Mouse (Mus musculus): Measurements from ENCODE around the gene Svopl. TPM values are rescaled to one million over a fixed set of nuclear protein-coding genes. Genes with fewer than 3 reads are reported as not detected.

Svopl gene
- polyA plus RNA-seq, 1 experiment from 2014 or later: 0.66 TPM

DNA sequence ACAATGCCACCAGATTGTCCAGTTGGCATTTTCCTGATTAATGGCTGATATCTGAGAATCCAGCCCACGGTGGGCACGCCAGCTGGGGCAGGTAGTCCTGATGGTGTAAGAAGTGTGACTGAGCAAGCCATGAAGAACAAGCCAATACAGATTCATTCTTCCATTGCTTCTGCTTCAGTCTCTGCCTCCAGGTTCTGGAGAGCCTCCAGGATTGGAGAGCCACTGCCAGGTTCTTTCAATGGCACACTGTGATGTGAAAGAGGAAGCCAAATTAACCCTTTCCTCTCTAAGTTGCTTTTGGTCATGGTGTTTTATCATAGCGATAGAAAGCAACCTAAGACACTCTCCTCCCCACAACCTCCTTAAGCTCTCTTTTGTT, 18.3 kb upstream of the Svopl start:
- H3K27ac ChIP-seq: no peak overlapping the region
- no peak for ATAC-seq (ENCODE audit: low FRiP score, low read depth)
- H3K4me3 ChIP-seq: no peak overlapping the region
- no peak overlapping the region for H3K9ac ChIP-seq
- WGBS: 79% methylated on average over 3 of the region's 3 CpGs
- no peak overlapping the region for H3K4me2 ChIP-seq (replicated peaks)
- H3K4me1 ChIP-seq: no peaks in the 10 kb centered on the region
- no peaks in the 10 kb centered on the region for H3K27me3 ChIP-seq (replicated peaks)
- H3K36me3 ChIP-seq: no peaks in the 10 kb centered on the region
- 0 out of 2 replicates have a peak, but pooled peaks cover 7% of the 10 kb centered on the region for H3K9me3 ChIP-seq

DNA sequence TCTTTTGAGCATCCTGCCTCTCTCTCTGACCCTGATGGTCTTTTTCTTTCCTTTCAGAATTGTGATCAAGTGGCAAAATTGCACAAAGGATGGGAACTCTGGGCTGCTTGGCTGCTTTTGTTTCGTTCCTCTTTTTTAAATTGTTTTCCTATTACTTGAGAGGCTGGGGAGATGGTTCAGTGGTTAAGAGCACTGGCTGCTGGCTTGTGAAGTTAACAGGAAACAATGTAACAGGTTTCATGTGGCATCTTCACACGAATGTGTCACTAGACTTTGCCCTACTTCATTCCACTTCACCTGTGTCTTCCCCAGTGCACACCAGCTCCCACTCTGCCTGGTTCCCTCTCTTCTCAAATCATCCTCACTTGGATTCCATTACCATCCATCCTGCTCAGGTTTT, 17.8 kb upstream of the Svopl start:
- no peaks in the 10 kb centered on the region for H3K27me3 ChIP-seq (replicated peaks)
- H3K9ac ChIP-seq: no peak overlapping the region
- 81% methylated on average over 2 of the region's 2 CpGs for WGBS
- no peaks in the 10 kb centered on the region for H3K4me1 ChIP-seq
- H3K4me3 ChIP-seq: no peak overlapping the region
- H3K36me3 ChIP-seq: no peaks in the 10 kb centered on the region
- no peak overlapping the region for H3K4me2 ChIP-seq (replicated peaks)
- H3K9me3 ChIP-seq: 0 out of 2 replicates have a peak, but pooled peaks cover 7% of the 10 kb centered on the region
- ATAC-seq (ENCODE audit: low FRiP score, low read depth): no peak
- no peak overlapping the region for H3K27ac ChIP-seq

DNA sequence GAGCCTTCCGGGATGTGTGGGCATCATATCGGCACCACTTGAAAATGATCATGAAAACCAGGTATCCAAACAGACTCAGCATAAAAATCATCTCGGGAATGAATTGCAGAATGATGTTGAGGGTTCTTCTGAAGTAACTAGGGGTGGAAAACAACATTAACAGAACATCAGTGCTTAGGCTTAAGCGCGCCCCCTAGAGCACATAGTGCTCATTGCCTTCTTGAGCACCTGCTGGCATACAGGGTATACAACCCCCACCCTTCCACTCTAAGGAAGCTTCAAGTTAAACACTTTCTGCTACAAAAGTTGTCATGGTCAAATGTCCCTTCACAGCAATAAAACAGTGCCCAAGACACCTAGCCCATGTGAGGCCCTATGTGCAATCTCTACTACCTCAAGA, 12.0 kb upstream of the Svopl start:
- Histone ChIP-seq H3K27me3 (replicated peaks) (no peaks in the 10 kb centered on the region), H3K36me3 (no peaks in the 10 kb centered on the region), H3K4me2 (replicated peaks) (no peak overlapping the region), H3K27ac (no peak overlapping the region), H3K4me1 (no peaks in the 10 kb centered on the region), H3K9ac (no peak overlapping the region), H3K9me3 (0 out of 2 replicates have a peak, but pooled peaks cover 7% of the 10 kb centered on the region), H3K4me3 (no peak overlapping the region)
- WGBS: 63% methylated on average over 5 of the region's 5 CpGs
- no peak for ATAC-seq (ENCODE audit: low FRiP score, low read depth)

DNA sequence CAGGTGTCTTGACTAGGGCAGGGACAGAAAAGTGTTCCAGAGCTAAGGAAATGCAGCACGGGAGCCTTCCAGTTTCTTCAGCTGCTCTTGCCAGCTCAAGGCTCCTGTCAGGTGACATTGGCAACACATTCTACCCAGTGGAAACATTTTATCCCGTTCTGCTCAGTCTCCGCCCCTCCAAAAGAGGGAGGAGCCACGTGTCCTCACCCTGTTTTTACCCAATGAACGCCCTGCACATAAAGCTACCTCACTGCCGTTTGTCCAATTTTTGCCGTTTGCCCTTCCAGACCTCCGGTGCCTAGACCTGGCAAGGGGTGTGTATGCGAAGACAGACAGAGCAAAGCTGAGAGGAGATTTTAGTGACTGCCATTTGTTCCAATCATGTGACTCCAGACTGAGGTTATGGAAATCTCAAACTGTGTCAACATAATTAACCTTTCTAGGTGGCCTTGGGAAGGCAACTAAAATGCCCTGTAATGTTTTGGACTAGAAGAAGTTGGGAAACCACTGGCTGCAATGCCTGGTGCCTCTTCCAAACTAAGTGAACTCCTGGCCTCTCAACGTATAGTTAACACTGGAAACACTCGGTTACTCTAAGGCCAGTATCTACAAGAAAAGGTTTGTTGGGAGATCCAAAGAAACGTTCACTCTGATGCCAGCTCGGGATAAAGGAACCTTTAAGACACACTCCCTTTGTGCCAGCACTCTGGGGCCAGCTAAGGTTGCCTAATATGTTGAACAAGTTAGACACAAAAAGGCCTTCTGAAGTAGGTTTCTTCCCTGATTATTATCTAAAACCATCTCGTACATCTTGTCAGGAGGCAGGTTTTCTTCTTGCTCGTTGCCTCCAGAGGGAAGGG, 8.9 kb upstream of the Svopl start:
- Histone ChIP-seq H3K9ac (no peak overlapping the region), H3K4me3 (no peak overlapping the region), H3K27me3 (replicated peaks) (no peaks in the 10 kb centered on the region), H3K27ac (no peak overlapping the region), H3K4me1 (no peaks in the 10 kb centered on the region), H3K36me3 (no peaks in the 10 kb centered on the region), H3K4me2 (replicated peaks) (no peak overlapping the region), H3K9me3 (no peaks in the 10 kb centered on the region)
- no peak for ATAC-seq (ENCODE audit: low FRiP score, low read depth)
- WGBS: 85% methylated on average over 15 of the region's 15 CpGs

DNA sequence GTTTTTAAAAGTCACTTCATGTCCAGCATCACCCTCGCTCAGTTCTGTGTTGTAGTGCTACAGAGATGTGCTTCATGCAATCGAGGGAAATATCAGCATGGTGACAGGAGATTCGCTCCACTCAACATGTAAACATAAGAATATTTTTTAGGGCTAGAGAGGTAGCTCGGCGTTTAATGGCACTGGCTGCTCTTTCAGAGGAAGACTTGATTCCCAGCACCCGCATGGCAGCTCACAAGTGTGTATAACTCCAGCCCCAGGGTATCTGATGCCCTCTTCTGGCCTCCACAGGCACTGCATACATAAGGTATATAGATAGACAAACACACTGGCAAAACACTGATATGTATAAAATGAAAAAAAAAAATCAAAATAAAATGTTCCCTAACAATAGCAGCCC, 2.8 kb upstream of the Svopl start:
- no peaks in the 10 kb centered on the region for H3K36me3 ChIP-seq
- no peak overlapping the region for H3K4me3 ChIP-seq
- WGBS: 93% methylated on average over 6 of the region's 6 CpGs
- H3K27me3 ChIP-seq (replicated peaks): no peaks in the 10 kb centered on the region
- no peak overlapping the region for H3K4me2 ChIP-seq (replicated peaks)
- no peak overlapping the region for H3K9ac ChIP-seq
- no peak for ATAC-seq (ENCODE audit: low FRiP score, low read depth)
- no peaks in the 10 kb centered on the region for H3K4me1 ChIP-seq
- H3K9me3 ChIP-seq: no peaks in the 10 kb centered on the region
- H3K27ac ChIP-seq: no peak overlapping the region

DNA sequence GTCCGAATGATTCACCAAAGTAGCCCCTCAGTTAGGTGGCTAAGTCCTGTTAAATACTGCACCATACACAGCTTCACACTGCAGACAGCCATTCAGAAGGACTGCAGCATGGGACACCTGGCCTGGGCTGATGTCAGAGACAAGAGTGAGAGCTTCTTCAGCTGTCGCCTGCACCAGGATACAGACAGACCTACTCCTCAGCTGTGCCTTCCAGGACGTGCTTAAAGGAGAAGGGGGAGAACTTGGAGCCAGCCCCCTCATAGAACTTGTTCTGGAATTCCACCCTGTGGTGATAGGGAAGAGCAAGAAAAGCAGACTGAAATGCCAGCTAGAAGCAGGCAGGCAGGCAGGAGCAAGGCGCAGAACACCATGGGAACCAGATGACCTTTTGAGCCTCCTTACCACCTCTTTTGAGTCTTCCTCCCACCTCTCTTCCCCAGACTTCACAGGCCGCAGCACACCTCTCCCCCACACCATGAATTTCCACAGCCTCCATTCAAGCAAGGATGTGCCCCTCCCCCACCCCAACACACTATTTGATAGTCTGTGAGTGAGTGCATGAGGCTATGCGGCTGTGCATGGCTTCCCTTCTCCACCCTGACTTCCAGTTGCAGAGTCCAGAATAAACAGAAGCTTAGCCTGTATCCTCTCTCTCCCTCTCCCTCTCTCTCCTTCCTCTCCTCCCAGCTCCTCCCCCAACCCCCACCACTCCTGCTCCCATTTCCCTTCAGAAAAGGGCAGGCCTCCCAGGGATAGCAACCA, 2.2 kb upstream of the Svopl start:
- Histone ChIP-seq H3K4me3 (no peak overlapping the region), H3K27ac (no peak overlapping the region), H3K36me3 (no peaks in the 10 kb centered on the region), H3K4me1 (no peaks in the 10 kb centered on the region), H3K4me2 (replicated peaks) (no peak overlapping the region), H3K9ac (no peak overlapping the region), H3K27me3 (replicated peaks) (no peaks in the 10 kb centered on the region), H3K9me3 (no peaks in the 10 kb centered on the region)
- no peak for ATAC-seq (ENCODE audit: low FRiP score, low read depth)
- 70% methylated on average over 6 of the region's 6 CpGs for WGBS

DNA sequence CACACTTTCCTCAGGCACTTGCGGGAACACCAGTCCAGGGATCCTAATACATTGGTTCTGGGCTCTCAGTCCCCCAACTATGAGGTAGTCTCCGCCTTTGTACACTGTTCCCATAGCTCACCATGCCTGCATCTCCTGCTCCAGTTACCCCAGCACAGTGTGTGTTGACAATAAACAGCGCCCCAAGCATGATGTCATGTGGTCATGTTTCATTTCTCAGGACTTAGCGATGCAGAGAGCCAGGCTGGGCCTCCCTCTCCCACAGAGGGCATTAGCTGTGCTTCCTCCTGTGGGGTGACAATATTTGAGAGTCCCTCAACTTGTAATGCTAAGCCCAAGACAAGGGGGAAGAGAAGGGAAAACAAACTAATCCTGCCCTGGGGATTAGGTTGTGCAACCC, 1.2 kb upstream of the Svopl start:
- H3K36me3 ChIP-seq: no peaks in the 10 kb centered on the region
- H3K4me1 ChIP-seq: no peaks in the 10 kb centered on the region
- no peak for ATAC-seq (ENCODE audit: low FRiP score, low read depth)
- H3K9me3 ChIP-seq: no peaks in the 10 kb centered on the region
- no peaks in the 10 kb centered on the region for H3K27me3 ChIP-seq (replicated peaks)
- no peak overlapping the region for H3K9ac ChIP-seq
- whole genome bisulfite sequencing: 82% methylated on average over 4 of the region's 4 CpGs
- H3K27ac ChIP-seq: no peak overlapping the region
- H3K4me2 ChIP-seq (replicated peaks): no peak overlapping the region
- H3K4me3 ChIP-seq: no peak overlapping the region

DNA sequence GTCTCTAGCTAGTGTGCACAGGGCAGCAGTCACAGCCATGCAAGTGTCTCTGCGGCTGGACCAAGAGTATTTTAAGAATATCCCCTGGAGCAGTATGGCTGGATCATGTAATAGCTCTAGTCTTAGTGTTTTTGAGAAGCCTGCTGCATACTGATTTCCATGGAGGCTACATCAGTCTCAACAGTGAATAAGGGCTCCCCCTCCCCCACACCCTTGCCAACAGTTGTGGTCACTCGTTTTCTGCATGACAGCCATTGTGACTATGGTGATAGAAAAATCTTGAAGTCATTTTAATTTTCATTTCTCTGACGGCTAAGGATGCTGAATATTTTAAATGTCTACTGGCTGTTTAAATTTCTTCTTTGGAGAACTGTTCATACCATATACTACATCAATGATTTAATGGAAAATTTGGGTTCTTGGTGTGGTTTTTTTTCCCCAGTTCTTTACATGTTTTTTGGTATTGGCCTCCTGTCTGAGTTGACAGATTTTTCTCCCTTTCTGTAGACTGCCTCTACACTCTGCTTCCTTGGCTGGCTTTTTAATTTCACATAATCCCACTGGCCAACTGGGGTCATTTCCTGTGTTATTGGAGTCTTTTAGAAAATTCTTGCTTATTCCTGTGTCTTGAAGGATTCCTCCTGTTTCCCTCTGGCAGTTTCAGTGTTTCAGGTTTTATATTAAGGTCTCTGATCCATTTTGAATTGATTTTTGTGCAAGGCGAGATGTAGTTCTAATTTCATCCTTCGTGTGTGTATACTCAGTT, 13.8 kb downstream of the Svopl start:
- Histone ChIP-seq H3K9ac (no peak overlapping the region), H3K9me3 (no peaks in the 10 kb centered on the region), H3K27ac (no peak overlapping the region), H3K4me3 (no peak overlapping the region), H3K27me3 (replicated peaks) (no peaks in the 10 kb centered on the region), H3K36me3 (no peaks in the 10 kb centered on the region), H3K4me2 (replicated peaks) (no peak overlapping the region), H3K4me1 (no peaks in the 10 kb centered on the region)
- no peak for ATAC-seq (ENCODE audit: low FRiP score, low read depth)
- 73% methylated on average over 5 of the region's 5 CpGs for WGBS

DNA sequence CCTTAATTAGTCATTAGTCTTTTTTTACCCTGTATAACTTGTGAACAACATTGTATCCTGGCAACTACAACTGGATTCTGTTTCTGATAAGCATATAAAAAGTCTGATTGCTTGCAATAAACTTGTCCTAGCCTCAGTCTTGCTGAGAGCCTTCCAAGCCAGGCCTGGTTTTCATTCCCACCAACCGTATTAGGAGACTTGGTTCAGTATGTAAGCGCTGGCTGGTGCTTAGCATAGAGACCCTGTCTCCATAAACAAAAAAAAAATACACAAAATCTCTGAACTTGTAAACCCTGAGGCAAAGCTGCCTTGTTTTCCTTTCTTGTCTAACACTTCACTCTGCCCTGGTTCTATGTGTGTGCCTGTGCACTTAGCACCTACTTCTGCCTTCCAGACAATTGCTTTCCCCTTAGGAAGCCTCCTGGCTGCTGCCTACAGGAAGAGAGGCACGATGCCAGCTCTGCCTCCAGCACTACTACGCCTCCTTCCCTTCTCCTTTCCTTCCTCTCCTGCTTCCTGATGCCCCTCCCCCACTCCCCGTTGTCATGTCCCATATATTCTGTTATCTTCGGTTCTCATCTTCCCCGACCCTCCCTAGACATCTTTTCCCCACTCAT, 14.8 kb downstream of the Svopl start:
- no peaks in the 10 kb centered on the region for H3K9me3 ChIP-seq
- no peak for ATAC-seq (ENCODE audit: low FRiP score, low read depth)
- H3K9ac ChIP-seq: no peak overlapping the region
- H3K27me3 ChIP-seq (replicated peaks): no peaks in the 10 kb centered on the region
- H3K4me3 ChIP-seq: no peak overlapping the region
- H3K4me2 ChIP-seq (replicated peaks): no peak overlapping the region
- WGBS: 58% methylated on average over 7 of the region's 7 CpGs
- H3K27ac ChIP-seq: no peak overlapping the region
- H3K36me3 ChIP-seq: no peaks in the 10 kb centered on the region
- H3K4me1 ChIP-seq: no peaks in the 10 kb centered on the region

DNA sequence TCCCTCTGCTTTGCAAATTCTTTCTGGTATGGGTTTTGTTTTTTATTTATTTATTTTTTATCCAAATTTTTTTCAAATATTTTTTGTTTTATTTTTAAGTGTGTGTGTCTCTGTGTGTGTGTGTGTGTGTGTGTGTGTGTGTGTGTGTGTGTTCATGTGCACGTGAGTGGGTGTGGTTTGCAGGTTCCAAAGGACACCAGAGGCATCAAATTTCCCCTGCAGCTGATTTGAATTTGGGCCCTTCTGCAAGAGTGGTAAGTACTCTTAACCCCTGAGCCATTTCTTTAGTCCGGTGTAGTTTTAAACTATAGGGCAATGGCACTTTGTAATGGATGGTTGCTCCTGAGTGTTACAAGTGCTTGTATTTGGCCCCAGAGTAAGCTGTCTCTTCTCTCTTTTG, 18.6 kb downstream of the Svopl start:
- Histone ChIP-seq H3K4me1 (no peaks in the 10 kb centered on the region), H3K36me3 (no peaks in the 10 kb centered on the region), H3K4me2 (replicated peaks) (no peak overlapping the region), H3K9ac (no peak overlapping the region), H3K27me3 (replicated peaks) (no peaks in the 10 kb centered on the region), H3K9me3 (no peaks in the 10 kb centered on the region), H3K27ac (no peak overlapping the region), H3K4me3 (no peak overlapping the region)
- no peak for ATAC-seq (ENCODE audit: low FRiP score, low read depth)
- WGBS: 59% methylated on average over 2 of the region's 2 CpGs

DNA sequence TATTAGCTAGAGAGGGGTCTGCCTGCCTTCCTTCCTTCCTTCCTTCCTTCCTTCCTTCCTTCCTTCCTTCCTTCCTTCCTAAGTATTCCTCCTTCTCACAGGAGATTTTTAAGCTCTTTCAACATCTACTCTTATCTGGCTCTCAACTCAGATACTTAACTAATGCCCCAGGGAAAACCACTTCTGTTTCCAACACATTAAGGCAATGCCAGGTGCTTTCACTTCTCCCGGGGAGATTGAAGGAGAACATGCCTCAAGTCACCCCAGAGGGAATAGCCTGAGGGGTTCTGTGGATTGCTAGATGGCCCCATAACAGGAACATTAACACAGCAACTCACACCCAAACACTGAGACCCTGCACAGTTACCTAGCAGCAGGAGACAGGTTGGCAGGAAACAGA, 19.0 kb downstream of the Svopl start:
- ATAC-seq (ENCODE audit: low FRiP score, low read depth): no peak
- Histone ChIP-seq H3K27ac (no peak overlapping the region), H3K4me3 (no peak overlapping the region), H3K9me3 (no peaks in the 10 kb centered on the region), H3K9ac (no peak overlapping the region), H3K27me3 (replicated peaks) (no peaks in the 10 kb centered on the region), H3K36me3 (no peaks in the 10 kb centered on the region), H3K4me1 (no peaks in the 10 kb centered on the region), H3K4me2 (replicated peaks) (no peak overlapping the region)
- 72% methylated on average over 1 of the region's 1 CpGs for WGBS

DNA sequence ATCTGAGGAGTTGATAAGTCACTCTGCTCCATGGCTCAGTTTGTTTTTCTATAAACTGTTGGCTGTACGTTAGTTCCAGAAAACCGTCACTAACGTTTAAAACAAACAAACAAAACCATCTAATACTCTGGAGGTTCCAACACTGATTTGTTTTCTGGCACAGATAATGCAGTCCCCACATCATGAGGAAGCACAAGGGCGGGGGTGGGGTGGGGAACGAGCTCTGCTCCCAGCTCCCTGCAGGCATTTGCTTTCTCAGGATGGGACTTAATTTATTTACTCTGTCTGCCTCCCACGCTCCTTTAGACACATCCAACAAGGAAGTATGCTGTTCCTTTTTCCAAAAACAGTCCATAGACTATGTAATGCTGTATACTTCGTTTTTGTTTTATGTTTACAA, 23.5 kb downstream of the Svopl start:
- H3K9me3 ChIP-seq: no peaks in the 10 kb centered on the region
- 57% methylated on average over 7 of the region's 7 CpGs for WGBS
- no peak overlapping the region for H3K27ac ChIP-seq
- H3K27me3 ChIP-seq (replicated peaks): no peaks in the 10 kb centered on the region
- no peak overlapping the region for H3K4me2 ChIP-seq (replicated peaks)
- H3K4me1 ChIP-seq: no peaks in the 10 kb centered on the region
- no peak overlapping the region for H3K9ac ChIP-seq
- H3K4me3 ChIP-seq: no peak overlapping the region
- H3K36me3 ChIP-seq: no peaks in the 10 kb centered on the region
- no peak for ATAC-seq (ENCODE audit: low FRiP score, low read depth)
